Mouse (Mus musculus): ENCODE data around the gene Bsx.

Bsx gene

GRCm38 (mm10) chr9:40873556-40874470, at the start of gene Bsx:
TSS of gene Bsx (plus strand) at chr9:40874127.
- DNase-seq (ENCODE audit: low spot score in 2 of 2): peak in 1 of 2 experiments; percentile 23

GRCm38 (mm10) chr9:40825601-40826000, 48.3 kb upstream of the Bsx start:
- DNase-seq (ENCODE audit: low spot score in 2 of 2): no peak

GRCm38 (mm10) chr9:40827366-40827765, 46.6 kb upstream of the Bsx start:
- DNase-seq (ENCODE audit: low spot score in 2 of 2): no peak

- peak; percentile 36 to 64 for DNase-seq (ENCODE audit: low spot score in 2 of 2)
Observed at GRCm38 (mm10) chr9:40834569-40834968, 39.4 kb upstream of the Bsx start.

GRCm38 (mm10) chr9:40836681-40837080, 37.2 kb upstream of the Bsx start:
- DNase-seq (ENCODE audit: low spot score in 2 of 2): no peak

GRCm38 (mm10) chr9:40839662-40840061, 34.3 kb upstream of the Bsx start:
- DNase-seq (ENCODE audit: low spot score in 2 of 2): no peak

- DNase-seq (ENCODE audit: low spot score in 2 of 2): no peak
Observed at GRCm38 (mm10) chr9:40851515-40851914, 22.4 kb upstream of the Bsx start.

- no peak for DNase-seq (ENCODE audit: low spot score in 2 of 2)
Observed at GRCm38 (mm10) chr9:40858461-40859160, 15.3 kb upstream of the Bsx start.

GRCm38 (mm10) chr9:40859196-40859595, 14.7 kb upstream of the Bsx start:
- no peak for DNase-seq (ENCODE audit: low spot score in 2 of 2)

- no peak for DNase-seq (ENCODE audit: low spot score in 2 of 2)
Observed at GRCm38 (mm10) chr9:40870331-40870730, 3.6 kb upstream of the Bsx start.

GRCm38 (mm10) chr9:40871369-40872155, 2.4 kb upstream of the Bsx start:
- DNase-seq (ENCODE audit: low spot score in 2 of 2): no peak

GRCm38 (mm10) chr9:40872156-40872478, 1.8 kb upstream of the Bsx start:
- DNase-seq (ENCODE audit: low spot score in 2 of 2): no peak

- DNase-seq (ENCODE audit: low spot score in 2 of 2): no peak
Observed at GRCm38 (mm10) chr9:40874961-40875360, 1.0 kb downstream of the Bsx start.

- DNase-seq (ENCODE audit: low spot score in 2 of 2): no peak
Observed at GRCm38 (mm10) chr9:40875431-40875830, 1.5 kb downstream of the Bsx start.

GRCm38 (mm10) chr9:40876164-40876563, 2.2 kb downstream of the Bsx start:
- DNase-seq (ENCODE audit: low spot score in 2 of 2): no peak

GRCm38 (mm10) chr9:40876693-40877092, 2.8 kb downstream of the Bsx start:
- no peak for DNase-seq (ENCODE audit: low spot score in 2 of 2)

- DNase-seq (ENCODE audit: low spot score in 2 of 2): no peak
Observed at GRCm38 (mm10) chr9:40877146-40877880, 3.4 kb downstream of the Bsx start.

- DNase-seq (ENCODE audit: low spot score in 2 of 2): no peak
Observed at GRCm38 (mm10) chr9:40877881-40878235, 3.9 kb downstream of the Bsx start.

- DNase-seq (ENCODE audit: low spot score in 2 of 2): no peak
Observed at GRCm38 (mm10) chr9:40878291-40878945, 4.5 kb downstream of the Bsx start.

- DNase-seq (ENCODE audit: low spot score in 2 of 2): no peak
Observed at GRCm38 (mm10) chr9:40878998-40879397, 5.1 kb downstream of the Bsx start.

- DNase-seq (ENCODE audit: low spot score in 2 of 2): no peak
Observed at GRCm38 (mm10) chr9:40885669-40886068, 11.7 kb downstream of the Bsx start.

Measured in spleen, postnatal 14 days (tissue).